Mouse (Mus musculus) liver, adult 2 months (tissue): ENCODE data around the gene Hpn.

ENCODE experiments used
- CTCF ChIP-seq: fragments of 200-500 bp; IDR thresholded peaks from 2 replicates; pipeline ENCODE4 v1.5.1; 2011; ENCODE audit warnings: low read depth, low read length, control low read depth
- POLR2A ChIP-seq: fragments of 200-500 bp; IDR thresholded peaks from 2 replicates; pipeline ENCODE4 v1.6.1; 2011; ENCODE audit warnings: low read length, control low read depth; ENCODE audit not compliant: insufficient read depth; ENCODE audit errors: extremely low read depth

DNA sequence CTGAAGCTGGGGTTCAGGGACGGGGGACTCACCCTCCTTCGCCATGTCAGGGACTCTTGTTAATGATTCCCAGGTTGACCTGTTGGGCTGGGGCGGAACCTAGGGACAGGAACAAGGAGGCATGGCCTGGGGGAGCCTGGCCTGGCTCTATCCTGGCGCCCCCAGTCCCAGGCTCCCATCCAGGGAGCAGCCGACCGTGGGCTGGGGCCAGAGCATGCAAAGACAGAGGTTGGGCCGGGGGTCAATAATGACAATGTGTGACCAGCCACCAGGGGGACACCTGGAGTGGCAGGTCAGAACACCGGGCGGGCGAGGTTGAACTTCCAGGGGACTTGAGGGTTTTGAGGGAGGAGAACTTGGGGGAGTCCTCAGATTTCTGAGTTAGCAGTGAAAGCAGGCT is 444 bp downstream of the Hpn start:
- TF ChIP-seq CTCF = peak; percentile 52
- 0 out of 2 replicates have a peak, but pooled peaks have one; percentile 48 for TF ChIP-seq POLR2A
